Mouse (Mus musculus) MEL (cell line): Measurements from ENCODE around the gene Tpx2.

Experiments used
- CTCF ChIP-seq, 3 experiments: IDR thresholded peaks in 2 of 3; conservative IDR thresholded peaks in 1 of 3; 2 replicates each; pipeline ENCODE4 v1.5.1; 2011 to 2012; ENCODE audit warnings: low read length in 3 of 3, low read depth in 2 of 3, mild to moderate bottlenecking in 2 of 3, improper control_type of control experiment in 1 of 3, inconsistent platforms in 1 of 3, mixed read lengths in 1 of 3, moderate library complexity in 1 of 3; ENCODE audit not compliant: control insufficient read depth in 1 of 3, insufficient read depth in 1 of 3, poor library complexity in 1 of 3, severe bottlenecking in 1 of 3
- MAFK ChIP-seq: IDR thresholded peaks from 2 replicates; pipeline ENCODE4 v1.6.1; 2011; ENCODE audit warnings: low read depth, mild to moderate bottlenecking, low read length, improper control_type of control experiment, borderline replicate concordance
- MAX ChIP-seq: IDR thresholded peaks from 2 replicates; pipeline ENCODE4 v1.6.1; 2011; ENCODE audit warnings: low read length, improper control_type of control experiment
- UBTF ChIP-seq: IDR thresholded peaks from 2 replicates; pipeline ENCODE4 v1.6.1; 2012; ENCODE audit warnings: low read depth, mild to moderate bottlenecking, inconsistent platforms, low read length, improper control_type of control experiment, moderate library complexity, borderline replicate concordance; ENCODE audit not compliant: insufficient read depth
- ZNF384 ChIP-seq: IDR thresholded peaks from 2 replicates; pipeline ENCODE4 v1.6.1; 2012; ENCODE audit warnings: low read depth, mild to moderate bottlenecking, inconsistent platforms, low read length, improper control_type of control experiment

GRCm38 (mm10) chr2:152911031-152911430 lies 63.3 kb downstream of the Tpx2 start, which contains the start of gene Mylk2:
- TF ChIP-seq UBTF (no peak), ZNF384 (no peak), CTCF (IDR thresholded peaks at IDR 0.05 in 2 of 3, conservative IDR thresholded peaks at IDR 0.05 in 1 of 3; ENCODE audit: control insufficient read depth in 1 of 3, insufficient read depth in 1 of 3, low read depth in 2 of 3, low read length in 3 of 3, poor library complexity in 1 of 3, severe bottlenecking in 1 of 3) (no peak), MAFK (no peak), MAX (no peak)
